Mouse (Mus musculus) testis, adult 2 months (tissue): ENCODE measurements around the gene Rgs7.

ENCODE experiments used
- CTCF ChIP-seq: fragments of 200-500 bp; IDR thresholded peaks from 2 replicates; pipeline ENCODE4 v1.5.1; 2012; ENCODE audit warnings: low read depth, mild to moderate bottlenecking, inconsistent platforms, low read length, moderate library complexity; ENCODE audit not compliant: control insufficient read depth, insufficient read depth, insufficient replicate concordance
- POLR2A ChIP-seq: fragments of 200-500 bp; IDR thresholded peaks from 2 replicates; pipeline ENCODE4 v1.6.1; 2012; ENCODE audit warnings: low read depth, mild to moderate bottlenecking, inconsistent platforms, low read length, moderate library complexity; ENCODE audit not compliant: control insufficient read depth

GRCm38 (mm10) chr1:175118904-175119555 lies 373.3 kb downstream of the Rgs7 start:
- TF ChIP-seq POLR2A (no peak), CTCF (no peak)
